Mouse (Mus musculus) limb, embryonic 11.5 days (tissue): ENCODE measurements around the gene Gm15557. TPM values are rescaled to one million over a fixed set of nuclear protein-coding genes. Genes with fewer than 3 reads are reported as not detected.

ENCODE experiments used
- ATAC-seq: fragments of 200-750 bp; cut with Nextera tagmentation; 2 replicates; pipeline ENCODE4 v1.8.0; 2017; ENCODE audit warnings: low read depth; ENCODE audit not compliant: insufficient number of reproducible peaks, low FRiP score, low TSS enrichment
- DNase-seq: peaks from one replicate; pipeline ENCODE4 v3.0.0-alpha.2; 2015; ENCODE audit warnings: low spot score
- H3K27ac ChIP-seq: fragments of 300-500 bp; sonication (generic); replicated peaks from 2 replicates; pipeline ENCODE4 v1.5.1; 2014; ENCODE audit warnings: low read depth, mild to moderate bottlenecking, low read length
- H3K27me3 ChIP-seq: fragments of 300-500 bp; sonication (generic); 2 replicates; pipeline ENCODE4 v1.6.1; 2014; ENCODE audit warnings: mild to moderate bottlenecking, low read length, mixed read lengths; ENCODE audit not compliant: control insufficient read depth, insufficient read depth
- H3K36me3 ChIP-seq: fragments of 300-500 bp; sonication (generic); 2 replicates; pipeline ENCODE4 v1.6.1; 2014; ENCODE audit warnings: mild to moderate bottlenecking, low read length, moderate library complexity, mixed read lengths; ENCODE audit not compliant: control insufficient read depth, insufficient read depth
- H3K4me1 ChIP-seq: fragments of 300-500 bp; sonication (generic); 2 replicates; pipeline ENCODE4 v1.6.1; 2014; ENCODE audit warnings: low read length, mixed read lengths; ENCODE audit not compliant: control insufficient read depth, insufficient read depth
- H3K4me2 ChIP-seq: fragments of 300-500 bp; sonication (generic); 2 replicates; pipeline ENCODE4 v1.6.1; 2014; ENCODE audit warnings: low read depth, mild to moderate bottlenecking, moderate library complexity; ENCODE audit not compliant: severe bottlenecking
- H3K4me3 ChIP-seq: fragments of 300-500 bp; sonication (generic); 2 replicates; pipeline ENCODE4 v1.5.1; 2014; ENCODE audit warnings: low read depth, low read length
- H3K9ac ChIP-seq: fragments of 300-500 bp; sonication (generic); 2 replicates; pipeline ENCODE4 v1.6.1; 2014; ENCODE audit warnings: mild to moderate bottlenecking, low read length
- H3K9me3 ChIP-seq: fragments of 300-500 bp; sonication (generic); 2 replicates; pipeline ENCODE4 v1.6.1; 2016; ENCODE audit warnings: low read length; ENCODE audit not compliant: control insufficient read depth
- WGBS: fragments of 180-500 bp; shearing (Covaris S2); extraction: QIAGEN DNeasy Blood & Tissue Kit; methylation state at CpG from one replicate; pipeline ENCODE4 v1.1.7; 2014; 5-methylcytosine and 5-hydroxymethylcytosine counted together
- polyA plus RNA-seq: library from polyadenylated mRNA; unstranded; fragments of >200 nt; fragmentation: Nextera tagmentation; extraction: Ambion mirVana; gene quantifications from 2 replicates; pipeline ENCODE4 v1.2.1, GENCODE M21; 2014

Gm15557 gene
- polyA plus RNA-seq, 1 experiment from 2014 or later, result 0.33 TPM

- WGBS, result 85% methylated on average over 10 of the region's 10 CpGs
- DNase-seq (no peak), ATAC-seq (0 out of 2 replicates have a peak, but pooled peaks have one; percentile 39)
- Histone ChIP-seq H3K27me3 (no peaks in the 10 kb centered on the region), H3K36me3 (peaks cover 16% of the 10 kb centered on the region), H3K9me3 (no peaks in the 10 kb centered on the region), H3K4me2 (no peak overlapping the region), H3K4me1 (no peaks in the 10 kb centered on the region), H3K27ac (no peak overlapping the region), H3K4me3 (no peak overlapping the region), H3K9ac (no peak overlapping the region)
Measured at GRCm38 (mm10) chr2:155961862-155962261, 21.3 kb downstream of the Gm15557 start.

DNA sequence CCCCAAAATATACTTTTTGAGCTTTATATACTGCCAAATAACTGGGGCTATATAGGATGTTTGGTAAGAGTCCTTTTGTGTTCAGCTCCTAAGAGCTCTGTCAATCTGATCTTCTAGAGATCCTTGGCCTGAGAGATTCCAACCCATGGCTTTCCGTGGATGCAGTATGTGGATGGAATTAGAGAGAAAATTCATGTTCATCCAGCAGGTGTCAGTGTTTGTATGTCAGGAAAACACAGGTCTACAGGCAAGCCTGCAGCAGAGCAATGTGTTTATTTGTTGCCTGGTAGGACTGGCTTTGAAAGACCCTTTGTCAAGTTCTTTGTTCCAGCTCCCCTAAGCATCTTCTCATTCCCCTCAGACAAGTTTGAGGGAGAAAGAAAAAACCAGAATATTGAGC is 22.5 kb downstream of the Gm15557 start:
- no peak for ATAC-seq
- DNase-seq, result no peak
- Histone ChIP-seq H3K27ac (no peak overlapping the region), H3K9ac (no peak overlapping the region), H3K27me3 (no peaks in the 10 kb centered on the region), H3K36me3 (peaks cover 20% of the 10 kb centered on the region), H3K4me1 (no peaks in the 10 kb centered on the region), H3K4me3 (no peak overlapping the region), H3K9me3 (no peaks in the 10 kb centered on the region), H3K4me2 (no peak overlapping the region)
- WGBS, result 76% methylated on average over 1 of the region's 1 CpGs

DNA sequence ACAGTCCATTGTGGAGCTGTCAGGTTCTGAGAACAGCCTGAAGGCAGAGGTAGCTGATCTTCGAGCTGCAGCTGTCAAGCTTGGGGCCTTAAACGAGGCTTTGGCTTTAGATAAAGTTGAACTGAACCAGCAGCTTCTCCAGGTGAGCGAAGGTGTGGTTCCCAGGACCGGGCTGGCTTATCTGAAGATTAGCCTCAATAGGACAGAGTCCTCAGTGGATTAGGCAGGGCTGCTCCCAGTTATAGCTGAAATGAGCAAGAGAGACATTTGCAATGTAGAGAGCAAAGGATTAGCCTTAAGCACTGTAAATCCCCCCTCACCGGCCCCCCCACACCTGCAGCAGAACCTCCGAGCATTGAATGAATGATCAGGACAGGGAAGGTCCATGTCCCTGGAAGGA is 32.8 kb downstream of the Gm15557 start:
- H3K27me3 ChIP-seq, result no peaks in the 10 kb centered on the region
- 86% methylated on average over 6 of the region's 6 CpGs for WGBS
- no peaks in the 10 kb centered on the region for H3K4me1 ChIP-seq
- H3K36me3 ChIP-seq, result peaks cover 43% of the 10 kb centered on the region
- ATAC-seq (no peak), DNase-seq (no peak)
- no peak overlapping the region for H3K4me3 ChIP-seq
- no peak overlapping the region for H3K27ac ChIP-seq
- no peak overlapping the region for H3K9ac ChIP-seq
- no peaks in the 10 kb centered on the region for H3K9me3 ChIP-seq
- no peak overlapping the region for H3K4me2 ChIP-seq

DNA sequence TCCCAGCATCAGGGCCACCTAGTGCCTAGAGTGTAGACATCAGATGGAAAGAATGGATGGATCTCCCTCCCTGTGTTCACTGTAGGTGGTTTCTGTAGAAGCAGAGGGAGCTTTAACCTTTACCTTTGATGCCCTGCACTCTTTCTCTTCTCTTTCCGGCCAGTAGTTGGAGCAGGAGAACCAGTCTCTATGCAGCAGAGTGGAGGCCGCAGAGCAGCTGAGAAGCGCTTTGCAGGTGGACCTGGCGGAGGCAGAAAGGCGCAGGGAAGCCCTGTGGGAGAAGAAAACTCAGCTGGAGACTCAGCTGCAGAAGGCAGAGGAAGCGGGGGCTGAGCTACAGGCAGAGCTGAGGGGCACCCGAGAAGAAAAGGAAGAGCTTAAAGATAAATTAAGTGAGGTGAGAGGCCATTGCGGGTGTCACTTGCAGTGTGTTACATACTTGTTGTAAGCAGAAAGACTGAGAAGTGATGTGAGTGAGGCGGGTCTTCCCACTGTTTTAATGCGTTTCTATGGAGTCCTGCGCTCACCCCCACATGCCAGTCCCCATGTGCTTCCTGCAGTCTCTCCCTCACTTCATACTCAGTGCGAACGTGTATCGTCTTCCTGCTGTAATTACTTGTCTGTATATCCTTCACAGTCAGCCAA is 33.7 kb downstream of the Gm15557 start:
- no peaks in the 10 kb centered on the region for H3K27me3 ChIP-seq
- H3K4me1 ChIP-seq, result no peaks in the 10 kb centered on the region
- H3K9ac ChIP-seq, result no peak overlapping the region
- no peak overlapping the region for H3K4me3 ChIP-seq
- WGBS, result 83% methylated on average over 14 of the region's 14 CpGs
- no peak overlapping the region for H3K27ac ChIP-seq
- H3K9me3 ChIP-seq, result no peaks in the 10 kb centered on the region
- no peak overlapping the region for H3K4me2 ChIP-seq
- DNase-seq, result no peak
- ATAC-seq, result no peak
- peaks cover 36% of the 10 kb centered on the region for H3K36me3 ChIP-seq

DNA sequence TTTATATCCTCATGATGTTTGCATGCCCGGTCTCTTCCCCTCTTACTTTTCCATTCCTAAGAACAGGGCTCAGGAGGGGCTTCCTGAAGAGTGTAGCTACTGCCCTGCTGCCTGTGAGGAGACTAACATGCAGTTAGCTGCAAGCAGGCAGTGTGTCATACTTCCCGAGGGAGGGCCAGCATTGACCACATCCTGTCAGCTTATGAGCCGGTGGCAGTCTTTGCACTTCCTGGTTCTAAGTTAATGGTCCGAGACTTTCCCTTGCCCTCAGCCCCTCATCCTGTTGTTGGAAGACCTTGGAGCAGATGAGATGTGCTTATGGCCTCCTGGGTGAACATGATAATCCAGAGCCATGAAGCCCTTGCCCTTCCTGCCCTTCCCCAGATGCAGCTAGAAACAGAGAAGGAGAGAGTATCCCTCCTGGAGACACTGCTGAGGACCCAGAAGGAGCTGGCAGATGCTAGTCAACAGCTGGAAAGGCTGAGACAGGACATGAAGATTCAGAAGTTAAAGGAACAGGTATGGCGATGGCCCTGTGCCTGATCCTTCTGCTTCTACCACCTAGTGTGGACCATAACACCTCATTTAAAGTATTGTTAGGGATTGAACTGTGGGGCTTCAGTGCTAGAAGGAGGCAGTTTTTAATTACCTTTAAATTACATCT is 38.9 kb downstream of the Gm15557 start:
- H3K9me3 ChIP-seq, result no peaks in the 10 kb centered on the region
- no peak overlapping the region for H3K27ac ChIP-seq
- no peak overlapping the region for H3K9ac ChIP-seq
- H3K36me3 ChIP-seq, result peaks cover 40% of the 10 kb centered on the region
- DNase-seq (no peak), ATAC-seq (no peak)
- WGBS, result 90% methylated on average over 5 of the region's 5 CpGs
- no peaks in the 10 kb centered on the region for H3K4me1 ChIP-seq
- no peak overlapping the region for H3K4me3 ChIP-seq
- no peak overlapping the region for H3K4me2 ChIP-seq
- no peaks in the 10 kb centered on the region for H3K27me3 ChIP-seq

DNA sequence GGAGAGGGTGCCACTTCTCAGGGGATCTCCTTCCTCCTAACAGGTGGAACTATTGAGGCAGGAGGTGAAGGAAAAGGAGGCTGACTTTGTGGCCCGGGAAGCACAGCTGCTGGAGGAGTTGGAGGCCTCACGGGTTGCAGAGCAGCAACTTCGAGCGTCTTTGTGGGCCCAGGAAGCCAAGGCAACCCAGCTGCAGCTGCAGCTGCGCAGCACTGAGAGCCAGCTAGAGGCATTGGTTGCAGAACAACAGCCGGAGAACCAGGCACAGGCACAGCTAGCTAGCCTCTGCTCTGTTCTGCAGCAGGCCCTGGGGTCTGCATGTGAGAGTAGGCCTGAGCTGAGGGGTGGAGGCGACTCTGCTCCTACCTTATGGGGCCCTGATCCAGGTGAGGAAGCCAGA is 45.2 kb downstream of the Gm15557 start:
- DNase-seq, result no peak
- no peaks in the 10 kb centered on the region for H3K27me3 ChIP-seq
- H3K4me3 ChIP-seq, result no peak overlapping the region
- 87% methylated on average over 7 of the region's 7 CpGs for WGBS
- H3K4me1 ChIP-seq, result no peaks in the 10 kb centered on the region
- H3K27ac ChIP-seq, result no peak overlapping the region
- H3K9me3 ChIP-seq, result no peaks in the 10 kb centered on the region
- H3K36me3 ChIP-seq, result peaks cover 46% of the 10 kb centered on the region
- H3K4me2 ChIP-seq, result no peak overlapping the region
- no peak for ATAC-seq
- H3K9ac ChIP-seq, result no peak overlapping the region

- no peaks in the 10 kb centered on the region for H3K4me1 ChIP-seq
- no peak overlapping the region for H3K9ac ChIP-seq
- 97% methylated on average over 6 of the region's 6 CpGs for WGBS
- ATAC-seq, result no peak
- peaks cover 46% of the 10 kb centered on the region for H3K36me3 ChIP-seq
- H3K27me3 ChIP-seq, result no peaks in the 10 kb centered on the region
- H3K4me3 ChIP-seq, result no peak overlapping the region
- H3K4me2 ChIP-seq, result no peak overlapping the region
- no peak for DNase-seq
- no peak overlapping the region for H3K27ac ChIP-seq
- no peaks in the 10 kb centered on the region for H3K9me3 ChIP-seq
Measured at GRCm38 (mm10) chr2:155987131-155987530, 46.6 kb downstream of the Gm15557 start.

DNA sequence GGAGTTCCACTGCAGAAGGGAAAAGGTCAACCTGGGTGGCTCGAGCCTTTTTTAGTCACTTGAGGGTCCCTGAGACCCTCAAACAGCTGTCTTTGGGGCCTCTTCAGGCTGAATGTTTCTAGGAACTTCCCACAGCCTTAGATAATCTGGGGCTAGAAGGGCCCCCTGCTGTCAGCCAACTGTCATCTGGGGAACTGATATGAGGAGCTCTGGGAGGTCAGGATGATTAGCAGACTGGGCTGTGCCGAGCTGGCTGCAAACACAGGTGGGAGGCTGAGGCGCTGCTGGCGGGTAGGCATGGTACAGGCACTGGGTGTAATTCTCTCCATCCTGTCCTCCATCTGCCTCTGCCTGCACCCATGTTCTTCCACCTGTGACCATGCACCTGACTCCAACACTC is 48.6 kb downstream of the Gm15557 start:
- no peak overlapping the region for H3K4me2 ChIP-seq
- H3K9me3 ChIP-seq, result no peaks in the 10 kb centered on the region
- H3K4me1 ChIP-seq, result no peaks in the 10 kb centered on the region
- H3K27ac ChIP-seq, result no peak overlapping the region
- ATAC-seq (no peak), DNase-seq (no peak)
- H3K27me3 ChIP-seq, result no peaks in the 10 kb centered on the region
- H3K36me3 ChIP-seq, result peaks cover 46% of the 10 kb centered on the region
- no peak overlapping the region for H3K4me3 ChIP-seq
- H3K9ac ChIP-seq, result no peak overlapping the region
- WGBS, result 82% methylated on average over 4 of the region's 4 CpGs
